Mouse (Mus musculus): ENCODE measurements at regions not wholly inside any gene's neighbourhood (a gene's known extent, or its start where the extent isn't known, plus 50 kb on each side); places are given as distances from the start of the nearest gene placed in this dataset.

- Histone ChIP-seq H3K27me3 (ENCODE audit: insufficient read depth, low read length) (no peaks in the 10 kb centered on the region), H3K4me1 (ENCODE audit: insufficient read depth) (no peaks in the 10 kb centered on the region), H3K4me2 (ENCODE audit: low read depth, low read length) (no peak overlapping the region), H3K4me3 (ENCODE audit: low read depth, low read length) (no peak overlapping the region), H3K9ac (replicated peaks) (no peak overlapping the region), H3K36me3 (replicated peaks; ENCODE audit: insufficient read depth, low read length) (no peaks in the 10 kb centered on the region), H3K9me3 (ENCODE audit: low read length) (no peaks in the 10 kb centered on the region), H3K27ac (ENCODE audit: low read depth) (no peak overlapping the region)
- WGBS (ENCODE audit: insufficient replicate concordance): 78% methylated on average over 2 of the region's 2 CpGs
- TF ChIP-seq EP300 (IDR thresholded peaks at IDR 0.05; ENCODE audit: low read depth) (no peak), CTCF (IDR thresholded peaks at IDR 0.05; ENCODE audit: low read depth) (no peak)
- ATAC-seq (no peak), DNase-seq (no peak)
Observed at GRCm38 (mm10) chr13:26171891-26172482, 598.0 kb downstream of the Hdgfl1 start.

DNA sequence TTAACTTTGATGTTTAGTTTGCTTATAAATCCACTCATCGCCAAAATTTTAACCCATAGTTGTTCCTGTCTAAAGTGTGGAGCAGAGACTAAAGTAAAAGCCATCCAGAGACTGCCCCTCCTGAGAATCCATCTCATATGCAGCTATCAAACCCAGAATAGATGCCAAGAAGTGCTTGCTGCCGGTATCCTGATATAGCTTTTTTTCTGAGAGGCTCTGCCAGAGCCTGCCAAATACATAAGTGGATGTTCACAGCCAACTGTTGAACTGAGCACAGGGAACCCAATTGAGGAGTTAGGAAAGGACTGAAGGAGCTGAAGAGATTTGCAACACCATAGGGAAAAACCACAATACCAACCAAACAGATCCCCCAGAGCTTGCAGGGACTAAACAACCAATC lies 600.3 kb downstream of the Hdgfl1 start:
- ATAC-seq (no peak), DNase-seq (no peak)
- H3K9me3 ChIP-seq (ENCODE audit: low read length): no peaks in the 10 kb centered on the region
- no peak overlapping the region for H3K9ac ChIP-seq (replicated peaks)
- TF ChIP-seq EP300 (IDR thresholded peaks at IDR 0.05; ENCODE audit: low read depth) (no peak), CTCF (IDR thresholded peaks at IDR 0.05; ENCODE audit: low read depth) (no peak)
- WGBS (ENCODE audit: insufficient replicate concordance): 62% methylated on average over 2 of the region's 2 CpGs
- H3K4me1 ChIP-seq (ENCODE audit: insufficient read depth): no peaks in the 10 kb centered on the region
- no peak overlapping the region for H3K27ac ChIP-seq (ENCODE audit: low read depth)
- H3K27me3 ChIP-seq (ENCODE audit: insufficient read depth, low read length): no peaks in the 10 kb centered on the region
- H3K4me2 ChIP-seq (ENCODE audit: low read depth, low read length): no peak overlapping the region
- no peak overlapping the region for H3K4me3 ChIP-seq (ENCODE audit: low read depth, low read length)
- H3K36me3 ChIP-seq (replicated peaks; ENCODE audit: insufficient read depth, low read length): no peaks in the 10 kb centered on the region

DNA sequence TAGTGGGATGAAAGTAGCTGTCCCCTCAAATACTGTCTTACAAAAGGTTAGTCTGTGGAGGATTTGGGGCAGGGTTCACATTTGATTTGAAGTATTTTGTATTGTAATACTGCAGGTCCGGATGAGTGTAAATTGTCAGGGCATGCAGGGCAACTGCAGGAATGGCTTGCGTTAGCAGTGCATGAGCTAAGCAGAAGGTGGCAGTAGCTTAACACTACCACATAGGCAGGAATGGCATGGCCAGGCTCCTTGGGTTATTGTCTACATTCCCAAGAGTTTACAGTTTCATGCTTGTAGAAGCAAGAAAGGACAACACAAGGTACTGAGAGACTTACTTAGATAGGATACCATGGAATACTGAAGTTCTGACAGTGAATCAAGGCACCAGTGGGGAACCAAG lies 611.3 kb downstream of the Hdgfl1 start:
- DNase-seq (no peak), ATAC-seq (no peak)
- Histone ChIP-seq H3K27ac (ENCODE audit: low read depth) (no peak overlapping the region), H3K4me3 (ENCODE audit: low read depth, low read length) (no peak overlapping the region), H3K9ac (replicated peaks) (no peak overlapping the region), H3K4me2 (ENCODE audit: low read depth, low read length) (no peak overlapping the region), H3K27me3 (ENCODE audit: insufficient read depth, low read length) (no peaks in the 10 kb centered on the region), H3K4me1 (ENCODE audit: insufficient read depth) (no peaks in the 10 kb centered on the region), H3K9me3 (ENCODE audit: low read length) (no peaks in the 10 kb centered on the region), H3K36me3 (replicated peaks; ENCODE audit: insufficient read depth, low read length) (no peaks in the 10 kb centered on the region)
- TF ChIP-seq EP300 (IDR thresholded peaks at IDR 0.05; ENCODE audit: low read depth) (no peak), CTCF (IDR thresholded peaks at IDR 0.05; ENCODE audit: low read depth) (no peak)
- WGBS (ENCODE audit: insufficient replicate concordance): 77% methylated on average over 2 of the region's 2 CpGs

- Histone ChIP-seq H3K4me1 (ENCODE audit: insufficient read depth) (no peaks in the 10 kb centered on the region), H3K27ac (ENCODE audit: low read depth) (no peak overlapping the region), H3K9ac (replicated peaks) (no peak overlapping the region), H3K4me2 (ENCODE audit: low read depth, low read length) (no peak overlapping the region), H3K9me3 (ENCODE audit: low read length) (no peaks in the 10 kb centered on the region), H3K36me3 (replicated peaks; ENCODE audit: insufficient read depth, low read length) (no peaks in the 10 kb centered on the region), H3K27me3 (ENCODE audit: insufficient read depth, low read length) (no peaks in the 10 kb centered on the region), H3K4me3 (ENCODE audit: low read depth, low read length) (no peak overlapping the region)
- ATAC-seq (no peak), DNase-seq (no peak)
- WGBS (ENCODE audit: insufficient replicate concordance): 70% methylated on average over 12 of the region's 12 CpGs
- TF ChIP-seq EP300 (IDR thresholded peaks at IDR 0.05; ENCODE audit: low read depth) (no peak), CTCF (IDR thresholded peaks at IDR 0.05; ENCODE audit: low read depth) (no peak)
Observed at GRCm38 (mm10) chr13:26154701-26155471, 615.1 kb downstream of the Hdgfl1 start.

GRCm38 (mm10) chr13:26154251-26154650 lies 615.7 kb downstream of the Hdgfl1 start:
- H3K4me2 ChIP-seq (ENCODE audit: low read depth, low read length): no peak overlapping the region
- no peaks in the 10 kb centered on the region for H3K4me1 ChIP-seq (ENCODE audit: insufficient read depth)
- no peaks in the 10 kb centered on the region for H3K36me3 ChIP-seq (replicated peaks; ENCODE audit: insufficient read depth, low read length)
- no peak for TF ChIP-seq CTCF (IDR thresholded peaks at IDR 0.05; ENCODE audit: low read depth)
- no peak for TF ChIP-seq EP300 (IDR thresholded peaks at IDR 0.05; ENCODE audit: low read depth)
- H3K9ac ChIP-seq (replicated peaks): no peak overlapping the region
- no peak overlapping the region for H3K4me3 ChIP-seq (ENCODE audit: low read depth, low read length)
- no peak overlapping the region for H3K27ac ChIP-seq (ENCODE audit: low read depth)
- no peaks in the 10 kb centered on the region for H3K27me3 ChIP-seq (ENCODE audit: insufficient read depth, low read length)
- H3K9me3 ChIP-seq (ENCODE audit: low read length): no peaks in the 10 kb centered on the region
- ATAC-seq (no peak), DNase-seq (no peak)
- WGBS (ENCODE audit: insufficient replicate concordance): 45% methylated on average over 1 of the region's 1 CpGs

DNA sequence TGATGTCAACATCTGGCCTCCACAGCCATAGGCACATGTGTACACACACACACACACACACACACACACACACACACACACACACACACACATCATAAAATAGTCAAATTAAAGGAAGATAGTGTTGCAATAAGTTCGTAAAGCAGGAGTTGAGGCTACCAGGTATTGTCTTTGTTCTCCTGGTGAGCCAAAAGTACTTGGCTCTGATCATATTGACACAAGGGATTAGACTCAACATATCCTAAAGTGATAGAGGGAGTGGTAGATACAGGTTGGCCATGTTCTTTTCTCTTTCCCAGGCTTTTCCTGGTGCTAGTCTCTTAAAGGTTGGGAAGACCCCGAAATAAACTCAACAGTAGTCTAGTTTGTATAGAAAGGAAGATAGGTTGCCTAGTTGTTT lies 616.9 kb downstream of the Hdgfl1 start:
- Histone ChIP-seq H3K36me3 (replicated peaks; ENCODE audit: insufficient read depth, low read length) (no peaks in the 10 kb centered on the region), H3K9ac (replicated peaks) (no peak overlapping the region), H3K4me2 (ENCODE audit: low read depth, low read length) (no peak overlapping the region), H3K9me3 (ENCODE audit: low read length) (no peaks in the 10 kb centered on the region), H3K27ac (ENCODE audit: low read depth) (no peak overlapping the region), H3K4me1 (ENCODE audit: insufficient read depth) (no peaks in the 10 kb centered on the region), H3K4me3 (ENCODE audit: low read depth, low read length) (no peak overlapping the region), H3K27me3 (ENCODE audit: insufficient read depth, low read length) (no peaks in the 10 kb centered on the region)
- no peak for TF ChIP-seq CTCF (IDR thresholded peaks at IDR 0.05; ENCODE audit: low read depth)
- no peak for TF ChIP-seq EP300 (IDR thresholded peaks at IDR 0.05; ENCODE audit: low read depth)
- DNase-seq (no peak), ATAC-seq (no peak)
- WGBS (ENCODE audit: insufficient replicate concordance): 70% methylated on average over 2 of the region's 2 CpGs
